Mouse (Mus musculus): Measurements from ENCODE around the gene Tesk2.

DNA sequence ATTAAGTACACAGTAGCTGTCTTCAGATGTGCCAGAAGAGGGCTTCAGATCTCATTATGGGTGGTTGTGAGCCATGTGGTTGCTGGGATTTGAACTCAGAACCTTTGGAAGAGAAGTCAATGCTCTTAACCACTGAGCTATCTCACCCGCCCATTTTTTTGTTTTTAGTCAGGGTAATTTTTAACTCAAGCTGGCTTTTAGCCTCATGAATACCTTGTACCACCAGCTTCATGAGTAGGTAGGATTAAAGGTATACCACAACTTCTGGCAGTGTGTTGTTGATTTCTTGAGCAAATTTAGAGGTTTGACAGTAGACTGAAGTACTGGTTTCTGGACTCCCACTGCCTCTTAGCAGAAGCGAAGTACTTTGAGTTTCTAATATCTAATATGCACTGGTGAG lies 28.6 kb upstream of the Tesk2 start:
- TF ChIP-seq CTCF (IDR thresholded peaks at IDR 0.05; ENCODE audit: extremely low read depth, insufficient read depth, insufficient read length, insufficient replicate concordance) (no peak), POLR2A (IDR thresholded peaks at IDR 0.05; ENCODE audit: low read depth, low read length) (no peak)

Data from spleen, adult 2 months (tissue).